Mouse (Mus musculus) natural killer cell, adult 2 months (primary cell): ENCODE measurements around the gene Cdk11b.

Experiments used
- DNase-seq, 2 experiments: peaks; one replicate each; pipeline ENCODE4 v3.0.0; 2022; ENCODE audit warnings: low spot score in 2 of 2

Gene Cdk11b

DNA sequence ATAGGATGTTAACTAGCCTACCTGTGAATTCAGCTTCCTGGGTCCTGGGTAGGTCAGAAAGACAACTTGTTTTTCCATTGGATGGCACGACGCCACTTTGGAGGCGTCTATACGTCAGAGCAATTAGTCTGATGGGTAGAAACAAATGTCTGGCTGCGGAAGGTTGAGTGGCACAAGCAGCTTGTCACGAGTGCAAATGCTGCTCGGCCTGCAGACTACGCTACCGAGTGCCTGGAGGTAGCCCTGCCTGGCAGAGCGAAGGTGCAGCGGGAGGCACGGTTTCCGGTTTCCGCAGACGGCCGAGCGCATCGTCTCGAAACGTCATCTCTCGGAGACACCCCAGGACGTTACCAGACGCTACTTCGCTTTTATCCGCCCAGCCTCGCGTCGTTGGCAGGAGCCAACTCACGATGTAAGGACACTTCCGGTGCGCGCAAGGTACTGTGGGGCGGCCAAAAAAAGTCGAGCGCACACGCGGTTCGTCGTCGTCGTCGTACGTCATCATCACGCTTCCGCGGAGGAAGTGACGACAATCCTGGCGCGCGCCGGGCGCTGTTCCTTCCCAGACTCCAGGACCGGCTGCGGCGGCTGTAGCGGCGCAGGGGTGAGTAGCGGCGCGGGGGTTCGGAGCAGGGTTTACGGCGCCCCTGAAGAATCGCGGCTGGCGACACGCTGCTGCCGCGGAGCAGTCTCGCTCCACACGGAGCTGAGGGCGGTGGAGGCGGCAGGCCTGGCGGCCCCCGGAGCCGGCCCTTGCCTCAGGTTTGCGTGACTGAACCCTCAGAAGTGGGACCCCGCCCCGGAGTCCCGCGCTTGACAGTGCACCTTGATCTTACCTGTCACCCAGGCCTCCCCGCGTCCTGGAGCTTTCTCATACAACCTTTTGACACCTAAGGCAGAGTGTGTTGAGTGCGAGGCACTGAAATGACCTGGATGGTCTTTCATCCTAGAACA is at the start of gene Cdk11b:
Gene Cdk11b (plus strand): TSS at position 517 of the 954 bp plus-strand sequence.
- peak; percentile 95 to 97 for DNase-seq

DNA sequence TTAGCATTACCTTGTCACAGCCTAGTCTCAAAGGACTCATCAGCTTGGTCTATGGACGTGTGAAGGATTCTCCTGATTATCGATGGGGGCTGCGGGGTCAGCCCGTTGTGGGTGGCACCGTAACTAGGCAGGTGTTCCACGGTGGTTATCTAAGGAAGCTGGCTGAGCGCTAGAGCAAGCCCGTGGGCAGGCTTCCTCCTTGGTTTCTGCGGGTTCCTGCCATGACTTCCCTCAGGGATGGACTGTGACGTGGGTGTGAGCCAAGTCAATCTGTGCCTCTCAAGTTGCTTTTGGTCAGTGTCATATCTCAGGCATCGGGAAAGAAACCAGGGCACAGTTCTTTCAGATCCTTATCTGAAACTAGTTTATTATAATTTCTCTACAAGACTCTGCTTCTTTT is 49.7 kb upstream of the Cdk11b start:
- no peak for DNase-seq

DNA sequence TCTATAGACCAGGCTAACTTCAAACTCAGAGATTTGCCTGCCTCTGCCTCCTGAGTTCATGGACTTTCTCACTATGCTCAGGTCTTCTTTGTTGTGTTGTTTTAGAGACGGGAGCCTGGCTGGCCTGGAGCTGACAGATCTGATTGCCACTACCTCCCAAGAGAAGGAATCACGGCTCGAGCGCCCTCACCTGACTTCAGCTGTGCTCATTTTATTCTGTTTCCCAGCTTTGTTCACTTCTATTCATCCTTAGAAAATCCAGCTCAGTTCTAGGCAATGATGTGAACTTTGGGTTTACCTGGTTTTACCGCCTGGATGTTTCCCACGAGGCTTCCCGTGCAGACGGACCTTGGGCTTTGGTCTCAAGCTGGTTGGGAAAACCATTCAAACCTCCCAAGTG is 49.1 kb upstream of the Cdk11b start:
- no peak for DNase-seq

DNA sequence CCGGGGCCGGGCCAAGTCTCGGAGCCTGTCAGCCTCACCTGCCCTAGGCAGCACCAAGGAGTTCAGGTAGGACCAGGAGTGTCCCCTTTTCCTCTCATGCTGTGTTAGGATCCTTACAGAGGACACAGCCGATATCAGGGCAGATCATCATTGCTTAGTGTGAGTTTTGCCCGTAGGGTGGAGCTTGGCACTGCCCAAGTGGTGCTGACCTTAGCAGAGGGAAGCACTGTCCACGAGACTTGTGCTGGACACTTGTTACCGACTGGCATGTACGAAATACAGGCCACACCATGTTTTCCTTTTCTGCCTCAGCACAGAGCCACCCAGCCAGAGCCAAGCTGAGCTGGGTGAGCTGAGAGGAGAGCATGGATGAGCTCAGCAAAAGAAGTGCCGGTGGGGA is 47.5 kb upstream of the Cdk11b start:
- no peak for DNase-seq

DNA sequence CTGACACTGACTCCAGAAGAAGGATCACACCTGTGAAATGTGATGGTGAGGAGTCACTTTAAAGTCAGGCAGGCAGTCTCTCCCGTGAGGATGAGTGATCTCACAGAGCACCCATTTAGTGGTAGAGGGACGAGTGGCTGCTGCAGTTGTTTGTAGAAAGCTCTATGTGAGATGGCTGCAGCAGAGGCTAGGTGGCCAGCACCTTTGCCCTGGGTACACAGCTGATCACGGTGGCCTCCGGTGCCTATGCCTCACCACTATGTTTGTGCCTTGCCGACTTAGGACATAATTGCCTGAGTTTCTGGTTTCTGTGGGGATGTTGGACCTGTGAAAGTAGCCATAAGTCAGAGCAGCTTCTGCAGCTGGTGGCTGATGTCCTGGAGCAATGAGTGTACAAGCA is 46.9 kb upstream of the Cdk11b start:
- no peak for DNase-seq

DNA sequence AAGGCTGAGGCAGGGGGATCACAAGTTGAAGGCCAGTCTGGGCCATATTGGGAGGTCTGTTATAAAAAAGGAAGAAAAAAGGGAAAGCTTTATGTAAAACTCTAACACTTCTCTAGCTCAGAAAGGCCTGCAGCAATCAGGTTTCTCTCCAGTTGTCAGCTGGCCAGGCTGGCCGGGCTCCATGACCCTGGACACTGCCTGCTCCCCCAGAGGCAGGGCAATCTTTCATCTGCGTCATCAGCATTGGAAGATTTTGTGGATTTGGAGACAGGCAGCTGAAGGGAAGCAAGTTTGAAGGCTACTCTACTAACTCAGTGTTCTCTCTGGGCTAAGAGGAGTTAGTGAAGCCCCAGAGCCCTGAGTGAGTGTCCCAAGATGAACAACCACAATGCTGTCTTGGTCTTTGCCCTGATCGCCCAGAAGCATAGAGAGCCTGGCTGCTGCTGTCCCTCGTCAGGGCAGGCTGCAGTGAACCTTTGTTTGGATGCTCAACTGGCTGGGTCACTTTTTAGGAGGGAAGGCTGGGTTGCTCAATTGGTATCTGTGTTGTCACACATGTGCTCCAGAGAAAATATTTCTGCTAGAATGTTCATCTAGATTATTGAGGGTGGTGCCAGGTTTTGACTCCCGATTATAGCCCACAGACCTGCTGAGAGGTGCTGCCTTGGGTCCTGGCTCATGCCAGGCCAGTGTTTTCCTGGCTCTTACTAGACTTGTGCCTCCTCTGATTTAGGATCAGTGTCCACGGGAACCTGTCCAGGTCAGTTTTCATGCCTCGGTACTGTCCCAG is 46.1 kb upstream of the Cdk11b start:
- no peak for DNase-seq

DNA sequence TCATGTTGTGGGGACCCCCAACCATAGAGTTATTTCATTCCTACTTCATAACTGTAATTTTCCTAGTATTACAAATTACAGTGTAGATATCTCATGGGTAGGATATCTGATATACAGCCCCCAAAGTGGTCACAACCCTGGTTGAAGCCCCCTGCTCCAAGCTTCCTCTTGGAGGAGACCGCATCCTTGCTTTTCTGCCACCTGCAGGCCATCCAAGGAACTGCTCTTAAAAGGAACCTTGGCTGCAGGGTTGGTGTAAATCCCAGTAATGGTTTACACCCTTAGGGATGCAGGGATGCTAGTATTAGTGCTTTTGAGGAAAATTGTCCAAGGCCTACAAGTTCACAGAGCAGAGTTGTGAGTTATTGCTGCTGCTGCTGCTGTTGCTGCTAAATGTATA is 44.2 kb upstream of the Cdk11b start:
- peak in 1 of 2 experiments; percentile 34 for DNase-seq

DNA sequence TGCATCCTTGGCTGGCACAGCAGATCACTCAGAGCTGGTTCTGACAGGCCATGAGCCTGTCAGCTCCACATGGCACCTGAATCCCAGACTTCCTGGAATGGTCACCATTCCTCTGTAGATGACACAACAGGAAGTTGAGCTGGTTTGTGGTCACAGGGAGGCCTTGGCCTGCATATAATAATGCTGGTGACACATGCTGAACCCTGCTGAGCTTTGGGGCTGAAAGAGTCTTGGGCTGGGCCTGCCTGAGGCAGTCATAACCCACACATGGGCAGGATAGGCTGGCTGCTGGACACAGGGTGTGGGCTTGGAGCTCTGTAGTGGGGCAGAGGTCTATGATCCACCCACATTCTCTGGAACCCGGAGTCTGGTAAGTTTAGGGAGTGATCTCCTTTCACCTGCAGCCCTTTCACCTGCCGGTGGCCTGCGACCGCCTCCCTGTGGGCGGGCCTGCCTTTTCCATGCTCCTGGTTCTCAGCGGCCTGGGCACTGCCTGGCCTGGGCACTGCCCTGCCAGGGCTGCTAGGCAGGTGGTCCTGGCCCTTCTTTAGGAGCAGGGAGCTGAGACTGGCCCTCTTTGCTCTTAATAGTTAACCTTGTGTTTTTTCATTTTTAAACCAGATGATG is 42.3 kb upstream of the Cdk11b start:
- no peak for DNase-seq

DNA sequence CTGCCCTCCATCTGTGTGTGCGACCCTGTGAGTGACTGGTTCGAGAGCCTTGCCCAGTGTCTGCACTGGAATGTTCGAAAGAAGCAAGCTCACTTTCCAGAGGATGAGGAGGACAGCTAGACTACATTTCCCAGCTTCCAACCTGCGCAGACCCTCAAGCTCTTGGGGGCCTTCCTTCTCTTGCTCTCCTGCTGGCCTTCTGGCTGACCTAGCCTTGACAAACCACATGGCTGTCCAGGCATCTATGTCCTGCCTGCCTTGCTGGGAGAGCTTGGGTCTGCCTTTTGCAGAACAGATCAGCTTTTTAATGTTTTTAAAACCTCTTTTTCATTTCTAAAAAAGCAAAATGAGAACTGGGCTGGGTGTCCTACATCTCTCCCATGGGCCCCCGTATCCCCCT is 35.3 kb upstream of the Cdk11b start:
- DNase-seq = no peak

DNA sequence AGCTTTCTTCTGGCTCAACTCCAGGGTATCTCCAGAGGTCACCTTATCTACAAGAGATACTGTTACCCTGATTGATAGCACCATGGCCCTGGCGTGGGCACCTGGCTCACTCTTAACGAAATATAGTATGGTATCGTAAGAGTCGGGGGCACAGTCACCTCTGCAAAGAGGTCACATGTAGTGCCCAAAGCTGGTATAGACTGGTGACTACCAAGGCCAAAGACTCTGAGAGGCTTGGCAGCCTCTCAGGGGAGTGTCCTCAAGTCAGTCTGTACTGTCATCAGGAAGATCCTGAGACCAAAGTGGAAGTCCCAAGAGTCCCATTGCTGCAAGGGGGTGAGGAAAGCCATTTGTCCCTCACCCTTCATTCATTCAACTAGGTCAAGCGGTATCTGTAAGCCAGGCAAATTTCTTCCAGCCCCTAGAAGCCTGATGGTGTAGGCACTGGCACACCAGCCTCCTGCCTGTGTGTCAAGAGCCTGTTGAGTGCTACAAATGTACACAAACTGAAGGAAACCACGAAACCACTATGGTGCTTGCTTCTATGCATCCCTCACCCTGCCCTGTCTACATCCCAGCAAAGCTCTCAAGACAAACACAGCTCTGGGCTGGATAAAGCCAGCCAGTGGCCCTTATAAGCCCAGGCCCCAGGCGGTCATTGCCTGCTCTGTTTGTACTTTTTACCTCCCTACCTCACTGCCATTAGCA is 33.5 kb upstream of the Cdk11b start:
- no peak for DNase-seq

DNA sequence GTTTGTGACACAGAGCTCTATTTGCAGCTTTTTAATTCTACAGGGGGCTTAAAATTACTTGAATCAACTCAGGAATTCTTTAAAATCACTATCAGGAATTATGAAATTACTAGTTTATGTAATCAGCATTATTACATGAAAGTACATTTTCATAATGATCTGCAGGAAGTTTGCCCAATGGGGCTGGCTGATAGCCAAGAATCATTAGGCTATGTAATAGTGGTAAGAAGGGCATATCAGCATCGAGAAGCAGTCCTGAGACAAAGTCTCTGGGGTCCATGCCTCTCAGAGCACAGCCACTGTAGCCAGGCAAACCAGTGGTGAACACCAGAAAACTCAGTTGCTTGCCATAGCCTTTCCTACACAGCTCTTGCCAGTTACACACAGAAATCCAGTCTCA is 30.9 kb upstream of the Cdk11b start:
- no peak for DNase-seq

DNA sequence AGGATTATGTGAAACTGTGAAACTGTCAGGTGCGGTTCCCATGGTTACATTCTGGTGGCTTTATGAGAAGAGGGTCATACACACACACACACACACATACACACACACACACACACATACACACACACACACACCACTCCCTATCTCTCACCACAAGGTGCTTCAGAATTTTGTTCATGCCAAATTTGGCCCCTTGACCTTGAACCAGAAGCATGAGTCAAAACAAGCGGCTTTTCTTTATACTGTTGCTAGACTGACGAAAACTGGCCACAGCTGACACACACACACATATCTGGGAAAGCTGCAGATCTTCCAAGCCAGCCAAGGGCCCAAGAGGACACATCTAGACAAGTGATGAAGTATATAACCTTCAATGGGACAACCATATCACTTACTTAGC is 28.9 kb upstream of the Cdk11b start:
- DNase-seq = no peak

DNA sequence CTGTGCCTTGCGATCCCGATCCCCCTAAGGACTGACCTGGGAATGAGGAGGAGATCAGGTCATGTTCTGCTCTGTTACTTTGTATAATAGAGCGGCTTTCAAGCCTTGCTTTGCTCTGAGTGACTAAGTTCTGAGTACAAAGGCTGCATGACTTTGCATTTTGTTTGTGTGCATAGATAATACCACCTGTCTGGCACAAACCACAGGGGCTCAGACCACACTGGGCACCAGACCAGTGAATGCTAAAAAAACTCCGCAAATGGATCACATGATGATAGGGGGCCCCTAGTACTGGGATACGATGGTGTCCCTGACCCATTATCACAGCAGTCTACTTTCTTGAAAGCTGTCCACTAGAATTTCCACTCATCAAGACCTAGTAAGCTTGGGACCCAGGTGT is 28.0 kb upstream of the Cdk11b start:
- DNase-seq = no peak

DNA sequence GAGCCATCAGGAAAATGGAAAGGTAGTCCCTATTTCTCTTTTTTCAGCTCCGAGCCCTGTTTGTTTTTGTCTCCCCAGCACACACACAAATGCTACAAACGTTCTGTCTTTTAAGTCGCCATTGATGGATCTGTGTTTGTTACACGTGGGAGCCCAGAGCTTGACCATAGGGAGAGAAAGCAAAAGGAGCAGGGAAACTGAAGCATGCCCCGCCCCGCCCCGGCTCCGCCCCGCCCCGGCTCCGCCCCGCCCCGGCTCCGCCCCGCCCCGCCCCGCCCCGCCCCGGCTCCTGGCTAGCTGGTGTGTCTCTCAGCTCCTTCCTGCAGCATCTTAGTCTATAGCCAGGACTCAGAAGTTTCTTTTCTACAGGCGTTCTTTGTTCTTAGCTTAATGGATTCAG is 26.1 kb upstream of the Cdk11b start:
- no peak for DNase-seq

DNA sequence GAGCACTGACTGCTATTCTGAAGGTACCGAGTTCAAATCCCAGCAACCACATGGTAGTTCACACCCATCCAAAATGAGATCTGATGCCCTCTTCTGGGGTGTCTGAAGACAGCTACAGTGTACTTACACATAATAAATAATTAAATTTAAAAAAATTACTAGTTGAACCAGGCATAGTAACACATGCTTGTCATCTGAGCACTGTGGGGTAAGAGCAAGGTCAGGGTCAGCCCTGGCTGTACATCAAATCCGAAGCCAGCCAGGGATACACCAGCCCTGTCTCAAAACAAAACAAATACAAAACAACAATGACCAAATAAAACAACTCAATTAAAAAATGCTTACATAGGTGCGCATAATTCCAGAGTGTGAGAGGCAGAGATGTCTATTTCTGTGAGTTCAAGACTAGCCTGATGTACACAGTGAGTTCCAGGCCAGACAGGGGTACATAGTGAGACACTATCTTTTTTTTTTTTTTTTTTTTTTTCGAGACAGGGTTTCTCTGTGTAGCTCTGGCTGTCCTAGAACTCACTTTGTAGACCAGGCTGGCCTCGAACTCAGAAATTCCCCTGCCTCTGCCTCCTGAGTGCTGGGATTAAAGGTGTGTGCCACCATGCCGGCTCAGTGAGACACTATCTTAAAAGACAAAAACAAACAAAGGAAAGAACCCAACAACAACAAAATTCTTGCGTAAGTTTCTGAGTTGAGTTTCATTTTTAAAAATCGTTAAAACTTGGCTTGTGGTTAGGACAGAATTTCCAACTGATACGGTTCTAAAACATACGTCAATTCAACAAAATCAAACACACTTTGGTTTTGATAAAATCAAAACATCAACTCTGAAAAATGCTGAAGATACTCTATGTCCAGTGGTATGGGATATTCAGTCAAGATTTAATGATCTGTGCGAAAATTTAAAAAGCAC is 24.5 kb upstream of the Cdk11b start:
- DNase-seq = no peak

DNA sequence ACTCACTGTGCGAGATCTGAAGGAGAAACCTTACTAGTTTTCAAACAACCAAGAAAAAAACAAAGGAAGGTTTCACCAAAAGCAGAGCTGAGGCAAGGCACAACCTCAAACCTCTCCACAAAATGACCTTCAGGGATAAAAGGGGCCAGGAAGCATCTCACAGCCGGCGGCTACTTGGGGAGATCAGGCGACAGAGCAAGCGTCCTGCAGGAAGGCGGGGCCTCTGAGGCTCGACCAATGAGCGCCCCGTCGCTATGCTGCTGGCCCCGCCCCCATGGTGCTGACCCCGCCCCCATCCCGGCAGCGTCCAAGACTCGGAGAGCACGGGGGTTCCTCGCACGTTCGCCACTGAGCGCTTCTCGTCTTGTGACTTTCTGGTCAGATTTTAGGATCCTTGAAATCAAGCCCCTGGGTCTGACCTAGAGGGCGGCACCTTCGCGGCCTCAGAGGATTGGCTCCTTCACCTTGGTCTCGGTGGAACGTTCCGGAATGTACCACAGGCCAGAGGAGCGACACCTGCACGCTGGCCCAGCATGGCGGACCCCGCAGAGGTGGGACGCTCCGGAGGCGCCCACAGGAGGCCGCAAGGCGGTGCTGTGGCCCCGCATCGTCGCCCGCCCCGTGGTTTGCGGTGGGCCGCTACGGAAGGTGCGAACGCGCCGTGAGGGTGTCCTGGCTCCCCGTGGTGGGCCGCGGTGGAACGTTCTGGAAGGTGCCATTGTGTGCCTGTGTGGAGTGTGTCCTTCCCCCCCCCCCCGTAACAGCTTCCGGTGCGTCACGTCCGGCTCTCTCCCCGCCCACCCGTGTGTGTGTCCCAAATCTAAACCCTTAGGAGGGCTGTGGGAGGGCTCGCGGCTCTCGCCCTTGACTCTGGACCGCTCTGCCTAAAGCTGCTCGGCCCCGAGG is 23.3 kb upstream of the Cdk11b start, which contains the start of gene Slc35e2:
Gene Slc35e2 (plus strand): TSS at position 326 of the 906 bp plus-strand sequence.
- DNase-seq = peak; percentile 96

DNA sequence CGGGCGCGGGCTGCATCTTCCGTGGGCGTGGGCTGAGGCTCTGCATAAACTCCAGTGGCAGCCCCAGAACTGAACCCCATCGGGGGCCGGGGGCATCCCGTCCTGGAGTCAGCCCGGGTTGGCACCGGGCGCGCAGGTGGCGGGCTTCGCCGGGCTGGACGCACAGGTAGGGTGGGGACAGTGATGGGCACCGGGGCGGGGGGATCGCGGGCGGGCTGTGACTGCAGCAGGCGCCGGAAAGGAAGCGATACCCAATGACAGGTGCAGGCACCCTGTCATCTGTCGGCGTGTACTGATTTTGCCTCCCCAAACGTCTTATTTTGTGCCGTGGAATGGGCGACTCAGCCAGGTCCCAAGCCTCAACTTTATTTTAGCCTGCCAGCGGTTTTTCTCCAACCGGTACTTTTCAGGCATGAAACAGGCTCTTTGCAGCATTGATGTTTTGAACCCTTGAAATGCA is 22.6 kb upstream of the Cdk11b start:
- no peak for DNase-seq

DNA sequence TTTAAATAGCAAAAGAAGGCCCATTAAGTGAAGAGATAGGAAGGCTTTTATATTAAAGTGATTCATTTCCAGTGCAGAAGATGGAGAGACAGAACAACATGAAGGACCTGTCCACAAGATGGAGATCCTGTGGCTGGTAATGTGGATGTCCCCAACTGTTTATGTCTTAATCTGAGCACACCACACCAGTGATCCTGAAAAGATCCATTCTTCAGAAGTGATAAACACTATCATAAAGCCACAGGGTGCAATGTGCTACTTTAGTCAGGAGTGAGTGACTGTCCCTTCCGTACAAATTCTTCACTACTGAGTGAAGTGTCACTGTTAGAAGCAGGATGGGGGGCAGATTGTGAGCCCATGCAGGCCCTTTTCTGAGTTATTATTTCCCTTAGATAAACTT is 21.9 kb upstream of the Cdk11b start:
- no peak for DNase-seq

DNA sequence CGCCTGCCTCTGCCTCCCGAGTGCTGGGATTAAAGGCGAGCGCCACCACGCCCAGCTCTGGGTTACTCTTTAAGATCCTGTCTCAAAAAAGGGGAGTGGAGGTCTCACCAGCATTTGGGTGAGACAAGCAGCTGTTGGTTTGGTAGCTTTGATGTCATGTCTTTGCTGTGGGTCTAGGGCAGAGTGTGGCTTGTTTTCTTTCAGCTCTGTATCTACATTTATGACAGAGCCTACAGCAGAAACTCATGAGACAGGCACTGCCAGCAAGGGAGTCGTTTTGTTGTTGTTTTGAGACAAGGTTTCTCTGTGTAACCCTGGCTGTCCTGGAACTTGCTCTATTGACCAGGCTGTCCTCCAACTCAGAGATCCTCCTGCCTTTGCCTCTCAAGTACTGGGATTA is 20.9 kb upstream of the Cdk11b start:
- no peak for DNase-seq
